Mouse (Mus musculus) adrenal gland, postnatal 14 days (tissue): ENCODE data around the gene Rpl23a. TPM values are rescaled to one million over a fixed set of nuclear protein-coding genes. Genes with fewer than 3 reads are reported as not detected.
A peak's percentile ranks its signal among the peaks of the same experiment; 100 is the strongest.

ENCODE experiments used
- DNase-seq: peaks from one replicate; pipeline ENCODE4 v3.0.0; 2021; ENCODE audit warnings: mixed read lengths
- total RNA-seq: library from RNA; stranded (reverse); gene quantifications from 2 replicates; pipeline ENCODE4 v1.2.3, GENCODE M21; 2021

Rpl23a gene
- total RNA-seq, 1 experiment from 2014 or later = 1,759 TPM

DNA sequence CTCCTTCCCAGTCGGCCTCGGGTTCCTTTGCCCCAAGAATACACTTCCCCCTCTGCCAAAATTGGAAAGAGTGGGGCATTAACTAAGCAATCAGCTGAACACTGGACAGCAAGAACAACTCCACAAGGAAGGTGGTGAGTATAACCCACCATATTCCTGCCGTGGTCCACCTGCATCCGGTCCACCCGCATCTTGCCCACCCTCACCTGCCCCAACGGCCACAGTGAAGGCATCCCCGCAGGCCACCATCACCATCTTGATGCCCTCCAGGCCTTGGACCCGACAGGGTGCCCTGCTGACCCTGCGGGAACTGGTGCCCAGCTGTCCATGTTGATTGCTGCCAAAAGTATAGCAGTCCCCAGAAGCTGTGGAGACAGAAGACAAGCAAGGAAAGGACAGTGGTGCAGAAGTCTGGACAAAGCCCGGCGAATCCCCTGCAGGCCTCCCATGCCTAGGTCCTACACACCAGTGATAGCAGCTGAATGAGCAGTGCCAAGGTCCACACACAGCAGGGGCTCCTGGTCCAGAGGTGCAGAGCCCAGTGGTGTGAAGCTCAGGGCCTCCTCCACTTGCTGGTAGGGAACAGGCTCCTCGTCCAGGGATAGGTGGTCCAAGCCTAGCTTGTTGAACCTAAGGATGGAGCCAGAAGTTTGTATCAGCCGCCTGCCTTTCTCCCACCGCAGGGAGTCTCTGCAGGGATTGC, 16.0 kb downstream of the Rpl23a start:
- DNase-seq = no peak

DNA sequence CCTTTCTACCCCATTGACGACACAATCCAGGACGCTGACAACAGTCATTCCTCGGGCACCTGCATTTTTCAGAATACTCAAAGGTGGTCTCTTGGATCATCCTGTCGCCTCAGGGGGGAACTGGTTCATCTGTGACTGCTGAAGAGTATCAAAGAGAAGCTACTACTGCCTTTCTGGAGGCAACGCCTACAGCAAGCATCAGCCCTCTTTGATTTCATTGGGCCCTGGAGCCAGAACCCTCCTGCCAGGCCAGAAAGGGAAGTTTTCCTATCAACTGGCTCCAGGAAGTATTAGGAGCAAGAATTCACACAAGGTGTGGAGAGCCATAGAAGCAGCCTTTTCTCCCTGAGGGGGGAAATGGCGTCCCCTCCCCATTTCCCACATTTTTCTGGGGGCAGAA, 16.7 kb downstream of the Rpl23a start:
- DNase-seq = no peak

DNA sequence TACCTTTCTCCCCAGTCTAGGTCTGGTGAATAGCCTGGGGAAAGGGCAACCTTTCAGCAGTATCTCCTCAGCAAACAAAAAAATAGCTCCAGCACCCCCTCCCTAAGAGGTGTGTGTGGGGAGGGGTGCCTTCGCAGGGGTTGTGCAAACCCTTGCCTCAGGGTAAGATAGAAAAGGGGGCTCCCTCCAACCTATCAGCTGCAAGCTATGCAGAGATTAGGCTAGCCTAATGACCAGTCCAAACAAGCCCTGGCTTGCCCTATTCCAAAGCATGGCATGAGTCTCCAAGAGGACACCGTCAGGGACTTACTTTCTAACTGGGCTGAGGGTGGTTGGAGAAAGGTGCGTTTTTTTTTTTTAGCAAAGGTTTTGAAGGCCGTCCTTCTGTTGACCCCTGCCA, 17.2 kb downstream of the Rpl23a start:
- DNase-seq = no peak

DNA sequence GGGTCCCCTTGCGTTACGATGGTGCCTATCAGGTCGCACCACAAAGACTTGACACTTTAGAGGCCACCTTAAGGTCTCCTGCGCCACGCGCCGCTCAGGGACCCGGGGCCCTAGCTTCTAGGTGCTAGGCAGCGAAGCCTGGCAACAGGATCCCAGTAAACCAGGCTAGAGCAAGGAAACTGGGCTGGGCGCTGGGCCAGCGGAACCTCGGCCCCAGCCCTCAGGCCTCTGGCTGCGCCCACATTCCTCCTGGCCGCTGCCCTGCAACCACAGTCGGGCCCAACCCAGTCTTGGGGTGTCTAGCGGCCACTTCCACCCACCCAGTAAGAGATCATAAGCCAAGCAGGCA, 17.6 kb downstream of the Rpl23a start:
- peak; percentile 81 for DNase-seq

DNA sequence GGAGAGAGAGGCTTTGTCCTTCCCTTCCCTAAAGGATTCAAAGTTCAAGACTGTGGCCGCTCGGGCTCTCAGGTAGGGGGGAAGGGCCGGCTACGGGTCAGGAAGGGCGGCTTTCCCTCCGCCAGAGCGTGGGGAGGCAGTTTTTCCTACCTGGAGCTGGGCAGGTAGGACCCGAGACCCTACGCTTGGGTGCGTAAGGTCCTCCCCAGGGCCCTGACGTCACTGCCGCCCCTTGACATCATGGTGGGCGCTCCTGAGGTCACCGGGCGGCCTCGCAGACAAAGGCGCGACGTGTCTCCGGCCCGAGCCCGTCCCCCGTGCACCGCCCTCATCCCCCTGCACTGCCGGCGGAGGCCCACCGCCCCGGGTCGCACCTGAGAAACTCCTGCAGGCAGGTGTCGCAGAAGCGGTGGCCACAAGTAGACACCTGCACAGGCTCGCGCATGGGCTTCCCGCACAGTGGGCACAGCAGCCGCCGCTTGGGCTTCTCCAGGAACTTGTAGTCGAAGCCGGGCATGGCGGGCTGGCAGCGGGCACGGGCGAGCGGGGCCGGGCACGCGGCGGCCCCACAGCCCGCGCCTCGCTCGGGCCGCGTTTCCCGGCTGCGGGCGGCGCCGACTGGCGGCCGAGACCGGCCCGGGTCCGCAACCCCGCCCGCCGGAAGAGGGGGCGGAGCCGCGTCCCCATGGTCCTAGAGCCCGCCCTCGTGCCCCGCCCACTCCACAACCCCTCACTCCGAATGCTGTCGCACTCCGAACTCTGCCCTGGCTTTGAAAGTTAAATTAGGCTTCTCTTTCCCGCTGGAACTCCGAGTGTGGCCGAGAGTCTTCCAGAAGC, 18.2 kb downstream of the Rpl23a start, which contains the start of gene Traf4:
TSS of gene Traf4 (minus strand) at position 666 of the 837 bp plus-strand sequence.
- DNase-seq = peak; percentile 91

DNA sequence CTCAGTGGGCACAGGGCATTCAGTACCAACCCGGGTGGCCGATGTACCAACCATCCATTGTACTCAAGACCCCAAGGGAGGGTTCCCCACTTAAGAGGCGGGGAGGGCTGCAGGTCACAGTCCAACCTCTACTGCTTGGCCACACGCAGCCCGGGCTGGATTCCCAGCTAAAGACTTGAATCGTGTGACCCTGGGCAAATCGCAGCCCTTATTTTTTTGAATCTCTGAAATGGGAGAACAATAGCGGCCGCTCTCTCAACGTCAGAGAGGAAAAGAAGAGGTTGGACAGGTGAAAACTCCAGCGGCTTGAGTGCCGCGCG, 18.8 kb downstream of the Rpl23a start:
- no peak for DNase-seq

DNA sequence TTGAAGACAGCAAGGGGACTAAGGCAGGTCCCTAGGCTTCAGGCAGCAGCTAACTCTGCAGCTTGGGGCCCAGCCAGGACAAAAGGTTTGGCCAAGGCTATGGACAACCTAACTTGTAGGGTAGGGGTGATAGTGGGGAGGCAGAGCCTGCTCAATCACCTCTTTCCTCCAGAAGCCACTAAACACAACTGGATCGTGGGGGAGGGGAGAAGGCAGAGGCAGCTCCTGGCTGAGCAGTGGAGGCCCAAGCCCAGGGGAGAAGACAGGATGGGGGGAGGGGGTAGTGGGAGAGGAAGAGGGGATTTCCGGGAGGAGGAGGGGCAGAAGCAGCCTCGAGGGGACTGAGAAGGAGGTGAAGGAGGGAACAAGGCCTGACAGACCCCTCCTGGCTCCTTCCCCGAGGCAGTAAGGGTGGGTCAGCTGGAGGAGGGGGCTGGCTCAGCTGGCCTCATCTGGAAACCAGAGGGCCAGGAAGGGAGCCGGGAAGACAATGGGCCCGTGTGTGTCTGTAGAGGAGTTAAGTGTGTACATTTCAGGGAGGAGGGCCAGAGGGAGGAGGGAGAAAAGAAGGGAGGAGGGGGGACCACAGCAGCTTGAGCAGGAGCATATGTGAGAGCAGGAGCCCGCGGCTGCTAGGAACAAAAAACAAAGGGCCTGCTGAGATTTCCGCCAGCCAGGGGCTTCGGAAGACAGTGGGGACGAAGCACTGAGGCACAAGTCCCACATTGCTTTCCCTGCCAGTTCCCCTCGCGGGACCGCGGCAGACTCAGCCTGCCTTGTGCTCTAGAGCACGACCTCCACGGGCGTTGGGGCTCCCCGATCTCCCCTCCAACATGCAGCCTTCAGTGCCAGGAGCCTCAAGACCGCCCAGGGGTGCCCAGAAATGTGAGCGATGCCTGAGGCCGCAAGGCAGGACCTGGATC, 19.4 kb downstream of the Rpl23a start:
- peak; percentile 90 for DNase-seq

DNA sequence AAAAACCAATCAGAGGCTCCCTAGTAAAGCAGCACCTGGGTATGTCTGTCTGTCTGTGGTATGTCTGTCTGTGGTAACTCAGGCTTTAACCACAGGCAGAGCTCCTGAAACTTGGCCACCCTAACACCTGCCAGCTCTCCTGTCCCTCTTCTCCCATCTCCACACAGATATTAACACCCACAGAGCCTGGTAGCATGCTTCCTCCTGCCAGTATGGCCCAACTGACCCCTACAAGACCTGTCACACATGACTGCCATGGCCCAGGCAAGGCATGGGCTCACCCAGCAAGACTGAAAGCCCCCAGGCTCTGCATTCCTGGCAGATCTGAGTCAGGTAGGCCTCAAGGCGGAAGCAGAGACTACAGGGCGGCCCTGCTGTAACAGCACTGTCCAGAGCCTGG, 20.3 kb downstream of the Rpl23a start:
- DNase-seq = no peak

DNA sequence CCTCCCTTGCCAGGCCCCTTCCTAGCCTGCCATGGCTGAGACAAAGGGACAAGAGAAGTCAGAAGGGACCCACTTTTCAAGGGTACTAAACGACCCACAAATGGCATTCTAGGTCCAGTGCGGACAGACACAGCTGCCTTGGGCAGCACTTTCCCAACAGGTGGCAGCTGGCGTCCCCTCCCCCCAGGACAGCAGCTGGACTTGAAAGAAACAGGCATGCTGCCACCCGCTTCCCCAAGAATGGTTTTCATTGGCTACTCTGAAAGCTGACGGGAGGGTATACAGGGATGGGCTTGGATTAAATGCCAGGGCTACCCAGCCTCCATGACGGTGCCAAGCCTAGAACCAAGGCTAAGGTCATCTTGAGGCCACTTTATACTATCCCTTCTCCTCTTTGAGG, 20.9 kb downstream of the Rpl23a start:
- DNase-seq = peak; percentile 83

DNA sequence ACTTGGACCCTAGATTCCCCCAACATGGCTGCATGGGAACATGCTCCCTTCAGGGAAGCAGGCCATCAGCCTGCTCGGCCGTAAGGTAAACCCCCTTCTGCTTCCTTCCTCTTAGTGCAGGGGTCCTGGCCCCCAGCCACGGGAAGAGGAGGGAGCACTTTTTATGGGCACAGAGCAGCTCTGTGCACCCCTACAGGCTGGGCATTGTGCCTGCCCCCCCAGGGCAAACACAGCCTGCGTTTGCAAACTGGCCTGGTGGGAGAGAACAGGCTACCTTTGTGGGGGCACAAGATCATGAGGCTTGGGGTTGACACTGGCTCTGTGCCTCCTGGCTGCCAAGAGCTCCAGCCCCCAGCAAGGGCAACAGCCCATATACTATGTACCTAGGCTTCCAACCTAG, 21.4 kb downstream of the Rpl23a start:
- no peak for DNase-seq

DNA sequence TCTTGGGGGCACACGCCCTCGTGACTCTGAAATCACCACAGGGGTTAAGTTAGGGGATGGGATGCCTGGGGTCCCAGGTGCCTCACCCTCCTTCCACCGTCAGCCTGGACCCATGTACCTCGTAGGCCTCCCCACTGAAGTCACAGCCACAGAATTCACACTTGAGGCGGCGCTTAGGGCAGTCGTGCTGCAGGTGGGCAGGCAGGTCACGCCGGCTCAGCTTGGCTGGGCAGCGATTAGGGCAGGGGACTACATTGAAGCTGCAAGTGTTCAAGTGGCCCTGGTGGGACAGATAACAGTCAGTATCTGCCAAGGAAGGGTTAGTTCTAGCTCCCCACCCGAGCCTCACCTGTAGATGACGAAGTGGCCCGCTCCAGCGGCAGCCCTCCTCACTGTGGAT, 22.2 kb downstream of the Rpl23a start:
- DNase-seq = no peak

DNA sequence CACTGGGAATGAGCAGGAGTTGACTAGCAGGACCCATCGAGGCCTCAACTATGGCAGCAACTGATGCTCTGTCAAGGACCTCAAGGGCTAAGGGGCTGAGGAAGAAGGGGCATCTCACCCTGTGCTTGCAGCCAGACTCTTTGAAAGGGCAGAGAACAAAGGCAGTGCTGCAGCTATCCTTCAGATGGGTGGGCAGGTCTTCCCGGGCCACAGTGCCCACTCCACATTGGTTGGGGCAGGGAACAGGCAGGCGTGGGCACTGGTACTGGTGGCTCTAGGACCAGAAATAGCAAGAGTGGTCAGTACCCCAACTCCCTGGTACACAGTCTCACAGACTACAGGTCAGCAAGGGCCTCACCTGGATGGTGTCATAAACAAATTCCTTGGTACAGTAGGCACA, 22.7 kb downstream of the Rpl23a start:
- no peak for DNase-seq

DNA sequence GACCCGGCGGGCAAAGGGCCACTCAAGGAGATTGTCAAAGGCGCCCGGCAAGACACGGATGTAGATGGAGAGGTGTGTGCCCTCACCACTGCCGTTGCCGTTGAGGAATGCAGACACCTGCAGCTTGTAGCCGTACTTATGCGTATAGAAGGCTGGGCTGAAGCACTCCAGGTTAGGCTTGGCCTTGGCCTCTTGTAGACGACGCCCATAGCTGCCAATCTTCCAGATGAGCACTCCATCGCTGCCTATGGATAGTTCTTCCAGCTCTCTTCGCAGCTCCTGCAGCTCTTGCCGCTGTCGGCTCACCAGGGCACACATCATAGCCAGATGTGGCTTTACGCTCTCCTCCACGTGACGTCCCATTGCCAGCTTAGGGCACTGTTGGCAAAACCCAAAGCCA, 23.2 kb downstream of the Rpl23a start:
- no peak for DNase-seq

DNA sequence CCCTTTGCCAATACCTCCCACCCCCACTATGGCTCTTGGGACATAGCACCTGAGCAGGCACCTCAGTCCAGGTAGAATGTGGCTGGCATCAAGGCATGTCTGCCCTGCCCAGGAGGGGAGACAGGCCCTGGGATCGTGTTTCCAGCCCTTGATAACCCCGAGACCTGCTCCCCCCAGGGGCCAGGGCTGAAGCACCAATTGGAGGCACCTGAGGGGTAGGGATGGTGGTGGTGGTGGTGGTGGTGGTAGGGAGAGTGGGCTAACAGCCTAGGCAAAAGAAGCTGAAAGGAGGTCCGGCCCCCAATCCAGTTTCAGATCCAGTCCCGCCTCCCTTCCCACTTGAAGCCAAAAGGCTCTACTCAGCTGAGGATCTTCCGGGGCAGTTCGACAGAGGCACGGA, 23.8 kb downstream of the Rpl23a start:
- DNase-seq = no peak

DNA sequence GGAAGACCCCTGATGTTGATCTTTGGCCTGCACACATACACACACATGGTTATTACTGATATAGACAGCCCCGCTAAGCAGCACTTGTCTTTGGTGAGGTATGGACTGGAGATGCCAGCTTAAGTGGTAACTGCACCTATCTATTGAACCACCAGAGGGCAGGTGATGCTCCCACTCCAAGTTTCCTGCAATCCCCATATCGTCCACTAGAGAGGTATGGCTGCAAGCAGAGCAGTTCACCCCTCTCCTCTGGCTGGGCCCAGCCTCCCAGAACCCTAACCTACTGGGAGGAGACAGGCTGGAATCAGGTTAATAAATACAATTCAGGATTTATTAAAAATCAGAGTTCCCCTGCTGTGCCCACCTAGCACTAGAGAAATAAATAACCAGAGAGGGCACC, 24.3 kb downstream of the Rpl23a start:
- peak; percentile 89 for DNase-seq

DNA sequence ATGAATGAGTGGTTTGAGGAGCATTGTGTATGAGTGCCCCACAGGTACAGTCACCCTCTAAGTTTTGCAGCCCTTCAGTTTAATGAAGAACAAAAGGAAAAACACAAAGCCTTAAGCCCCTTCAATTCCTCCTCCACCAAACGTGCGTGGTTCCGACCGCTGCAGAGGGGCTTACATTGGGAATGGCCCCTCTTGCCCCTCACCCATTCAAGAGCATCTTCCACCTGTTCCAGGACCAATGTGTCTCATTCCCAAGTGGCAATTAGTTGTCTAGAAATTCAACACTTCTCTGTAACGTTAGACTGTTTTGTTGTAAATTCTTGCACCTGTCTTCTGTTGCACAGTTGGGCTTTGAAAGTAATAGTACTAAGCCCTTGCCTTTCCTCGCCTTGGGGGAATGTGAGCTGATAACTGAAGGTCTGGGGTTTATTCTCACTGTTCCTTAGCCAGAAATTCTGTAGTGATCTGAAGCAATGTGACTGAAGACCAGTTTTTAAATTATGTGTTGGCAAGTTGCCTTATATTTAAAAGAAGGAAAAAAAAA, 27.2 kb downstream of the Rpl23a start:
- DNase-seq = no peak

DNA sequence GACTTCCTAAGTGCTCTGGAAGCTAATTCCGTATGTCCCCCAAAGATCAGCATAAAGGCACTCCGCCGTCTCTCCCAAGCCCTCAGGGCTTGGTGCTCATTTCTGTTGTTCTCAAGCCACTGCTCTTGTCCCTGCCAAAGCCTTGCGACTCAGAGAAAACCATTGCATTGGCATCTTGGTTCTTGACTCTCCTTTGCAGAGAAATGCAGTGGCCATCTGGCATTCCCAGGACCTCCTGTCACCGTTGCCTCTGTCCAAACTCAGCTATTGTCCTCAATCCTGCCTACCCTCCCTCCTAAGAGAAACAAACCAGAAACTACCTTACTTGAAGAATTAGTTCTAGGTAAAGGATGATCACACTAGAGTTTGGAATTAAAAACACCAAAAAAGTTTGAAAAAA, 27.7 kb downstream of the Rpl23a start:
- no peak for DNase-seq

DNA sequence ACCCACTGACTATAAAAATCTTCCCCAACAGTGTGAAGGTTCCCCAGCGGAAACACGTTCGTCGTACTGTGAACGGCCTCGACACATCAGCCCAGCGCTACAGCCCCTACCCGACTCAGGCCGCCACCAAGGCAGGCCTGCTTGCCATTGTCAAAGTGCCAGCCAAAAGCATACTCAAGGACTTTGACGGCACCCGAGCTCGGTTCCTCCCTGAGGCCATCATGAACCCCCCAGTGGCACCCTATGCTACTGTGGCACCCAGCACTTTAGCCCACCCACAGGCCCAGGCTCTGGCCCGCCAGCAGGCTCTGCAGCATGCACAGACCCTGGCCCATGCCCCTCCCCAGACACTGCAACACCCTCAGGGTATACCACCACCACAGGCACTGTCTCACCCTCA, 29.6 kb downstream of the Rpl23a start:
- no peak for DNase-seq

DNA sequence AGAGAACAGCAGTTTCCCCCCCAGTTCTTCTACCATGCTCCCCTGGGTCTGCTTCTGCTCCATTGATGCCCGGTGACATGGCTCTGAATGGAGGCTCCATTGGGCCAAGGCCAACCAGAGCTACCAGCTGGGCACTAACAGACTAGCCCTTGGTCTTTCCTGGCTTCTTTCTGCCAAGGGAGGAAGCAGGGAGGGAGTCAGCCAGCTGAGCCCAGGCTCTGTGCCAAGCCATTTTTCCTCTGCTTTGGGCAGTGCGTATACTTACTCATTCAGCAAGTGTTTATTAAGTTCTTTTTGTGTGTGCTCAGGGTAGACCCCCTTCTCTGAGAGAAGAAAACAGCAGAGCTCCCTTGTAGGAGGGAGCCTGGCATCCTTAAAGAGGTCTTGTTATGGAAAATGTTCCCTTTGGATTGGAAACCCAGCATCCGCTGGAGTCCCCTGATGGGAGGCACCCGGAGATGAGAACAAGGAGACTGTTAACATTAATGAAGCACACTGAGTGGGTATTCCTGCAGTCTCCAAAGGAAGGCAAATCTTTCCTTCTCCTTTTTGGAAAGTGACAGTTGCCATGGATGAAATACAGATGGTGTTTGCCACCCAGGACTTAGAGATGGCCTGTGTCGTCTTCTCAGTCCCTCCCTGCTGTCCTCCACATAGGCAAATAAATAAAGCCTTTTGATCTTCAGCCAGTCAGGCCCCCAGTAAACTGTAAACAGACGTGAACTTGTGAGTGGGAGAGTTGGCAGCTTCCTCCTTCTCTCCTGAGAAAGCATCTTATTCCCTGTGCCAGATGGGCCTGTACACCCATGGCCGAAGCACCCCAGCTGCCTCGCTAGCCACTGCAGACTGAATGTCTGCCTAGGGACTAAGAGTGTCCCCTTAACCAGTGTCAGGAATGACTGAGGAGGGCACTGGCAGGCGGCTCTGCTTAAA, 30.8 kb downstream of the Rpl23a start:
- DNase-seq = peak; percentile 83

DNA sequence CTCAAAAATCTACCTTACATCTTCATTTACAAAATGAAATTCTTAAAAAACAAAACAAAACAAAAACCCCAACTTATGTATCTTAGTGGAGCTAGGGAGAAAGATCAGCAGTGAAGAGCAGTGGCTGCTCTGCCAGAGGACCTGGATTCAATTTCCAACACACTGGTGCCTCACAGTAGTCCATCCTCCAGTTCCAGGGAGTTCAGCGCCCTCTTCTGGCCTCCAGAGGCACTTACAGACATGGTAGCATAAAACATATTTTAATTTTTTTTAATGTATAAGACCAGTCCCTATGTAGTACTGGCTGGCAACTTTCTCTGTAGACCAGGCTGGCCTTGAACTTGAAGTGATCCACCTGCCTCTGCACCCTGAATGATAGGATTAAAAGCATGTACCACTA, 32.2 kb downstream of the Rpl23a start:
- peak; percentile 61 for DNase-seq

DNA sequence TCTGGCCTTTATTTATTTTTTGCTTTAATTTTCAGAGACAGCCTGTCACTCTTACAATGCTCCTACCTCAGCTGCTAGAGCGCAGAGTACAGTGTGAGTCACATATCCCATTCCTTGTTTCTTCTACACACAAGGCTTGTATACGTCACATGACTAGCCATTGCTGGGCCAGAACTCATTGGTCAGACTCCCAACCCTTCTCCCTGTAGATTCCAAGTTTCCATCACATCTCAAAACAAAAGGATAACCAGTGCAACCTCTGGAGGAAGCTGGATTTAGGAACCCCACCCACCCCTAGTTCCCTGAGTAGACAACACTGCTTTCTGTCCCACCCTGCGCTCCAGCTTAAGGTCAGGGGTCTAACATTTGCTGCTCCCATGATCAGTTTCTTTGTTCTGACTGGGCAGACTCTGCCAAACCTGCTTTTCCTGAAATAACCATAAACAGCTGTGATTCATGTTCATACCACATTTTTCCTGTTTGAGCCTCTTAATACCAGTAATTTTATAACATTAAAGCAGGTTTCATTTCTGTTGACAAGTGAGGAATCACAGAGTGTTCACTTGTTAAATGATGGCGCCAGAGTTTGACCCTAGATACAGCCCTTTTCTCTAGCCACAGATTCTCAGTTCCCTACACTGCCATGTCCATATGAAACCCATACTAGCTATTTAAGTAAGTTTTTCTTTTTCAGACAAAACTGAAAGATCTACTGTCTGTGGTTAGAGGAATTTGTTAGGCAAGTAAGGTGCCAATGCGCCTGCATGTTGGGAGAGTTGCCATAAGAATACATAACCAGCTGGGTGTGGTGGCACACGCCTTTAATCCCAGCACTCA, 36.5 kb downstream of the Rpl23a start:
- no peak for DNase-seq
